Mouse (Mus musculus) liver, postnatal 0 days (tissue): ENCODE measurements at regions not wholly inside any gene's neighbourhood (a gene's known extent, or its start where the extent isn't known, plus 50 kb on each side); places are given as distances from the start of the nearest gene placed in this dataset.

Source experiments
- ATAC-seq: fragments of 200-750 bp; cut with Nextera tagmentation; 2 replicates; pipeline ENCODE4 v1.8.0; 2017; ENCODE audit warnings: mild to moderate bottlenecking, moderate library complexity
- DNase-seq: peaks from one replicate; pipeline ENCODE4 v3.0.0-alpha.2; 2016
- H3K27ac ChIP-seq: fragments of 300-500 bp; sonication (generic); 2 replicates; pipeline ENCODE4 v1.5.1; 2014; ENCODE audit warnings: antibody characterized with exemption, moderate library complexity, mild to moderate bottlenecking, low read depth
- H3K27me3 ChIP-seq: fragments of 300-500 bp; sonication (generic); 2 replicates; pipeline ENCODE4 v1.6.1; 2014; ENCODE audit warnings: low read length, control low read depth, mixed read lengths; ENCODE audit not compliant: insufficient read depth
- H3K36me3 ChIP-seq: fragments of 300-500 bp; sonication (generic); replicated peaks from 2 replicates; pipeline ENCODE4 v1.6.1; 2014; ENCODE audit warnings: mild to moderate bottlenecking, control low read depth, low read length, moderate library complexity, mixed read lengths; ENCODE audit not compliant: insufficient read depth
- H3K4me1 ChIP-seq: fragments of 300-500 bp; sonication (generic); 2 replicates; pipeline ENCODE4 v1.6.1; 2014; ENCODE audit warnings: antibody characterized with exemption, mild to moderate bottlenecking, control low read depth; ENCODE audit not compliant: insufficient read depth
- H3K4me2 ChIP-seq: fragments of 300-500 bp; sonication (generic); 2 replicates; pipeline ENCODE4 v1.6.1; 2014; ENCODE audit warnings: low read depth, mild to moderate bottlenecking, low read length, moderate library complexity, mixed read lengths
- H3K4me3 ChIP-seq: fragments of 300-500 bp; sonication (generic); 2 replicates; pipeline ENCODE4 v1.5.1; 2014; ENCODE audit warnings: low read depth, low read length
- H3K9ac ChIP-seq: fragments of 300-500 bp; sonication (generic); replicated peaks from 2 replicates; pipeline ENCODE4 v1.6.1; 2014; ENCODE audit warnings: mild to moderate bottlenecking, moderate library complexity
- H3K9me3 ChIP-seq: fragments of 300-500 bp; sonication (generic); 2 replicates; pipeline ENCODE4 v1.6.1; 2016; ENCODE audit warnings: mild to moderate bottlenecking, control low read depth, low read length, mixed read lengths
- CTCF ChIP-seq: sonication (generic); IDR thresholded peaks from 2 replicates; pipeline ENCODE4 v1.5.1; 2016; ENCODE audit warnings: antibody characterized with exemption, low read depth
- EP300 ChIP-seq: IDR thresholded peaks from 2 replicates; pipeline ENCODE4 v1.6.1; 2016; ENCODE audit warnings: antibody characterized with exemption, low read depth, mild to moderate bottlenecking
- WGBS: fragments of 180-500 bp; shearing (Covaris S2); extraction: QIAGEN DNeasy Blood & Tissue Kit; methylation state at CpG from one replicate; pipeline ENCODE4 v1.1.7; 2014; ENCODE audit not compliant: insufficient replicate concordance; 5-methylcytosine and 5-hydroxymethylcytosine counted together

GRCm38 (mm10) chr8:103324016-103324665 is 538.7 kb upstream of the Cdh11 start:
- Histone ChIP-seq H3K36me3 (no peaks in the 10 kb centered on the region), H3K4me1 (no peaks in the 10 kb centered on the region), H3K9me3 (no peaks in the 10 kb centered on the region), H3K27me3 (no peaks in the 10 kb centered on the region), H3K4me2 (no peak overlapping the region), H3K4me3 (no peak overlapping the region), H3K27ac (no peak overlapping the region), H3K9ac (no peak overlapping the region)
- no peak for TF ChIP-seq CTCF
- TF ChIP-seq EP300: no peak
- DNase-seq (no peak), ATAC-seq (no peak)

- Histone ChIP-seq H3K9ac (no peak overlapping the region), H3K27me3 (no peaks in the 10 kb centered on the region), H3K4me3 (no peak overlapping the region), H3K36me3 (no peaks in the 10 kb centered on the region), H3K27ac (no peak overlapping the region), H3K9me3 (no peaks in the 10 kb centered on the region), H3K4me2 (no peak overlapping the region), H3K4me1 (no peaks in the 10 kb centered on the region)
- TF ChIP-seq CTCF: no peak
- no peak for TF ChIP-seq EP300
- DNase-seq: no peak
- WGBS: 67% methylated on average over 2 of the region's 2 CpGs
- ATAC-seq: no peak
These were observed 546.0 kb upstream of the Cdh11 start for GRCm38 (mm10) chr8:103331415-103331814.

- ATAC-seq: no peak
- Histone ChIP-seq H3K27me3 (no peaks in the 10 kb centered on the region), H3K9me3 (no peaks in the 10 kb centered on the region), H3K9ac (no peak overlapping the region), H3K4me3 (no peak overlapping the region), H3K27ac (no peak overlapping the region), H3K4me2 (no peak overlapping the region), H3K36me3 (no peaks in the 10 kb centered on the region), H3K4me1 (no peaks in the 10 kb centered on the region)
- 81% methylated on average over 3 of the region's 3 CpGs for WGBS
- TF ChIP-seq CTCF: no peak
- TF ChIP-seq EP300: no peak
- no peak for DNase-seq
These were observed 551.9 kb upstream of the Cdh11 start for GRCm38 (mm10) chr8:103337314-103337713.

GRCm38 (mm10) chr8:103339042-103339441 is 553.6 kb upstream of the Cdh11 start:
- Histone ChIP-seq H3K4me2 (no peak overlapping the region), H3K36me3 (no peaks in the 10 kb centered on the region), H3K9me3 (no peaks in the 10 kb centered on the region), H3K4me3 (no peak overlapping the region), H3K9ac (no peak overlapping the region), H3K27me3 (no peaks in the 10 kb centered on the region), H3K27ac (no peak overlapping the region), H3K4me1 (no peaks in the 10 kb centered on the region)
- TF ChIP-seq CTCF (no peak), EP300 (no peak)
- 74% methylated on average over 2 of the region's 2 CpGs for WGBS
- DNase-seq (no peak), ATAC-seq (no peak)

- Histone ChIP-seq H3K27me3 (no peaks in the 10 kb centered on the region), H3K9ac (no peak overlapping the region), H3K4me1 (no peaks in the 10 kb centered on the region), H3K9me3 (no peaks in the 10 kb centered on the region), H3K27ac (no peak overlapping the region), H3K36me3 (no peaks in the 10 kb centered on the region), H3K4me3 (no peak overlapping the region), H3K4me2 (no peak overlapping the region)
- 73% methylated on average over 5 of the region's 5 CpGs for WGBS
- no peak for DNase-seq
- no peak for TF ChIP-seq CTCF
- TF ChIP-seq EP300: no peak
- ATAC-seq: no peak
These were observed 554.5 kb upstream of the Cdh11 start for GRCm38 (mm10) chr8:103339951-103340350.

GRCm38 (mm10) chr8:103343891-103344290 is 558.4 kb upstream of the Cdh11 start:
- ATAC-seq (no peak), DNase-seq (no peak)
- H3K27ac ChIP-seq: no peak overlapping the region
- WGBS: 77% methylated on average over 3 of the region's 3 CpGs
- no peaks in the 10 kb centered on the region for H3K36me3 ChIP-seq
- H3K27me3 ChIP-seq: no peaks in the 10 kb centered on the region
- H3K4me3 ChIP-seq: no peak overlapping the region
- H3K9ac ChIP-seq: no peak overlapping the region
- H3K4me1 ChIP-seq: no peaks in the 10 kb centered on the region
- no peaks in the 10 kb centered on the region for H3K9me3 ChIP-seq
- no peak overlapping the region for H3K4me2 ChIP-seq
- no peak for TF ChIP-seq EP300
- TF ChIP-seq CTCF: no peak

- Histone ChIP-seq H3K27me3 (no peaks in the 10 kb centered on the region), H3K4me3 (no peak overlapping the region), H3K9ac (no peak overlapping the region), H3K27ac (no peak overlapping the region), H3K4me2 (no peak overlapping the region), H3K4me1 (no peaks in the 10 kb centered on the region), H3K36me3 (no peaks in the 10 kb centered on the region), H3K9me3 (no peaks in the 10 kb centered on the region)
- TF ChIP-seq EP300 (no peak), CTCF (no peak)
- ATAC-seq (no peak), DNase-seq (no peak)
- WGBS: 64% methylated on average over 2 of the region's 2 CpGs
These were observed 559.4 kb upstream of the Cdh11 start for GRCm38 (mm10) chr8:103344871-103345270.
